Mouse (Mus musculus) myocyte (in vitro differentiated cells): ENCODE measurements at regions not wholly inside any gene's neighbourhood (a gene's known extent, or its start where the extent isn't known, plus 50 kb on each side); places are given as distances from the start of the nearest gene placed in this dataset.

Experiments
- H3K27me3 ChIP-seq: one replicate; pipeline ENCODE4 v1.6.1; 2011; ENCODE audit not compliant: control insufficient read depth, insufficient read depth, insufficient read length
- H3K36me3 ChIP-seq: one replicate; pipeline ENCODE4 v1.6.1; 2011; ENCODE audit not compliant: control insufficient read depth, insufficient read depth
- H3K4me2 ChIP-seq: one replicate; pipeline ENCODE4 v1.6.1; 2011; ENCODE audit warnings: low read depth, control low read depth
- H3K4me3 ChIP-seq: one replicate; pipeline ENCODE4 v1.5.1; 2011; ENCODE audit warnings: mild to moderate bottlenecking, control low read depth, moderate library complexity
- H3K79me2 ChIP-seq: one replicate; pipeline ENCODE4 v1.6.1; 2011; ENCODE audit not compliant: control insufficient read depth, insufficient read depth
- H3ac ChIP-seq: one replicate; pipeline ENCODE4 v1.6.1; 2011; ENCODE audit not compliant: control insufficient read depth, insufficient read length
- CEBPB ChIP-seq: IDR thresholded peaks from 2 replicates; pipeline ENCODE4 v1.6.1; 2011; ENCODE audit warnings: mild to moderate bottlenecking, moderate library complexity; ENCODE audit not compliant: poor library complexity, insufficient read depth, severe bottlenecking
- E2F4 ChIP-seq: IDR thresholded peaks from one replicate; pipeline ENCODE4 v1.6.1; 2011; ENCODE audit warnings: mild to moderate bottlenecking, control low read depth, moderate library complexity; ENCODE audit not compliant: insufficient read depth
- MAX ChIP-seq: IDR thresholded peaks from one replicate; pipeline ENCODE4 v1.6.1; 2011; ENCODE audit warnings: low read depth, mild to moderate bottlenecking, control low read depth
- MYOD1 ChIP-seq, 3 experiments: IDR thresholded peaks; one replicate each; pipeline ENCODE4 v1.6.1; 2011; ENCODE audit warnings: control low read depth in 2 of 3, low read depth in 2 of 3, mild to moderate bottlenecking in 2 of 3, moderate library complexity in 1 of 3; ENCODE audit not compliant: insufficient read length in 2 of 3, control insufficient read depth in 1 of 3
- MYOG ChIP-seq, 3 experiments: IDR thresholded peaks; one replicate each; pipeline ENCODE4 v1.6.1; 2011; ENCODE audit warnings: control low read depth in 2 of 3, low read depth in 2 of 3, mild to moderate bottlenecking in 2 of 3; ENCODE audit not compliant: insufficient read length in 2 of 3, control insufficient read depth in 1 of 3, insufficient read depth in 1 of 3
- POLR2A ChIP-seq: IDR thresholded peaks from one replicate; pipeline ENCODE4 v1.6.1; 2011; ENCODE audit warnings: low read depth, mild to moderate bottlenecking, control low read depth, moderate library complexity; ENCODE audit not compliant: insufficient read length
- POLR2AphosphoS2 ChIP-seq: IDR thresholded peaks from one replicate; pipeline ENCODE4 v1.6.1; 2011; ENCODE audit warnings: low read depth, control low read depth; ENCODE audit not compliant: insufficient read length
- REST ChIP-seq: IDR thresholded peaks from one replicate; pipeline ENCODE4 v1.6.1; 2011; ENCODE audit warnings: mild to moderate bottlenecking, control low read depth, moderate library complexity; ENCODE audit not compliant: insufficient read depth, insufficient read length
- SRF ChIP-seq: IDR thresholded peaks from one replicate; pipeline ENCODE4 v1.6.1; 2011; ENCODE audit warnings: low read depth; ENCODE audit not compliant: control insufficient read depth, insufficient read length
- TCF12 ChIP-seq: IDR thresholded peaks from one replicate; pipeline ENCODE4 v1.6.1; 2011; ENCODE audit warnings: mild to moderate bottlenecking, control low read depth; ENCODE audit not compliant: poor library complexity, insufficient read depth, severe bottlenecking
- TCF3 ChIP-seq: IDR thresholded peaks from one replicate; pipeline ENCODE4 v1.6.1; 2011; ENCODE audit warnings: low read depth, control low read depth; ENCODE audit not compliant: insufficient read length
- USF1 ChIP-seq: IDR thresholded peaks from one replicate; pipeline ENCODE4 v1.6.1; 2011; ENCODE audit warnings: low read depth, mild to moderate bottlenecking, control low read depth, moderate library complexity

- no peaks in the 10 kb centered on the region for H3K36me3 ChIP-seq
- H3K79me2 ChIP-seq, result no peaks in the 10 kb centered on the region
- H3ac ChIP-seq, result no peak overlapping the region
- H3K4me2 ChIP-seq, result no peak overlapping the region
- no peak overlapping the region for H3K4me3 ChIP-seq
- TF ChIP-seq USF1, result no peak
- TF ChIP-seq REST, result no peak
- no peak for TF ChIP-seq MAX
- TF ChIP-seq MYOD1 (IDR thresholded peaks at IDR 0.05; ENCODE audit: control insufficient read depth in 1 of 3, insufficient read length in 2 of 3, low read depth in 2 of 3), result no peak
- no peak for TF ChIP-seq POLR2A
- TF ChIP-seq POLR2AphosphoS2, result no peak
- no peak for TF ChIP-seq E2F4
- TF ChIP-seq CEBPB, result no peak
- no peak for TF ChIP-seq MYOG (IDR thresholded peaks at IDR 0.05; ENCODE audit: control insufficient read depth in 1 of 3, insufficient read depth in 1 of 3, insufficient read length in 2 of 3, low read depth in 2 of 3)
- TF ChIP-seq TCF3, result no peak
- TF ChIP-seq TCF12, result no peak
- no peak for TF ChIP-seq SRF
- no peaks in the 10 kb centered on the region for H3K27me3 ChIP-seq
Measured at GRCm38 (mm10) chr7:116995770-116996169, 385.0 kb upstream of the Xylt1 start.

DNA sequence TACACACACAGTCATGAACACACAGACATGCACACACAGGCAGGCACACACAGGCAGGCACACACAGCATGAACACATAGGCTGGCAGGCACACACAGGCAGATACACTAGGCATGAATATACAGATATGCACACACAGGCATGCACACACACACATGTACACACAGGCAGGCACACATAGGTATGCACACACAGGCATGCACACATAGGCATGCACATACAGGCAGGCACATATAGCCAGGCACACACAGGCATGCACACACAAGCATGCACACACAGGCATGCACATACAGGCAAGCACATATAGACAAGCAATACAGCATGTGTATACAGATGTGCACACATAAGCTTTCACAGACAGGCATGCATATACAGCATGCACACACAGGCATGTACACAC lies 377.6 kb upstream of the Xylt1 start:
- Histone ChIP-seq H3K4me3 (no peak overlapping the region), H3K79me2 (no peaks in the 10 kb centered on the region), H3K4me2 (no peak overlapping the region), H3ac (no peak overlapping the region), H3K36me3 (no peaks in the 10 kb centered on the region), H3K27me3 (no peaks in the 10 kb centered on the region)
- TF ChIP-seq TCF3, result no peak
- no peak for TF ChIP-seq USF1
- TF ChIP-seq REST, result no peak
- TF ChIP-seq POLR2A, result no peak
- TF ChIP-seq MYOD1 (IDR thresholded peaks at IDR 0.05; ENCODE audit: control insufficient read depth in 1 of 3, insufficient read length in 2 of 3, low read depth in 2 of 3), result no peak
- no peak for TF ChIP-seq E2F4
- no peak for TF ChIP-seq TCF12
- TF ChIP-seq MAX, result no peak
- no peak for TF ChIP-seq MYOG (IDR thresholded peaks at IDR 0.05; ENCODE audit: control insufficient read depth in 1 of 3, insufficient read depth in 1 of 3, insufficient read length in 2 of 3, low read depth in 2 of 3)
- no peak for TF ChIP-seq SRF
- TF ChIP-seq POLR2AphosphoS2, result no peak

- TF ChIP-seq E2F4, result no peak
- no peak for TF ChIP-seq POLR2A
- no peak for TF ChIP-seq REST
- TF ChIP-seq MAX, result no peak
- no peak for TF ChIP-seq USF1
- no peak for TF ChIP-seq CEBPB
- no peak for TF ChIP-seq MYOG (IDR thresholded peaks at IDR 0.05; ENCODE audit: control insufficient read depth in 1 of 3, insufficient read depth in 1 of 3, insufficient read length in 2 of 3, low read depth in 2 of 3)
- Histone ChIP-seq H3K27me3 (no peaks in the 10 kb centered on the region), H3ac (no peak overlapping the region), H3K4me3 (no peak overlapping the region), H3K4me2 (no peak overlapping the region), H3K79me2 (no peaks in the 10 kb centered on the region), H3K36me3 (no peaks in the 10 kb centered on the region)
Measured at GRCm38 (mm10) chr7:117018349-117018748, 362.4 kb upstream of the Xylt1 start.

- Histone ChIP-seq H3K4me2 (no peak overlapping the region), H3K4me3 (no peak overlapping the region), H3ac (no peak overlapping the region), H3K27me3 (no peaks in the 10 kb centered on the region), H3K79me2 (no peaks in the 10 kb centered on the region), H3K36me3 (no peaks in the 10 kb centered on the region)
- TF ChIP-seq POLR2A (no peak), USF1 (no peak), REST (peak; percentile 78), CEBPB (no peak)
Measured at GRCm38 (mm10) chr7:117021716-117022115, 359.1 kb upstream of the Xylt1 start.

DNA sequence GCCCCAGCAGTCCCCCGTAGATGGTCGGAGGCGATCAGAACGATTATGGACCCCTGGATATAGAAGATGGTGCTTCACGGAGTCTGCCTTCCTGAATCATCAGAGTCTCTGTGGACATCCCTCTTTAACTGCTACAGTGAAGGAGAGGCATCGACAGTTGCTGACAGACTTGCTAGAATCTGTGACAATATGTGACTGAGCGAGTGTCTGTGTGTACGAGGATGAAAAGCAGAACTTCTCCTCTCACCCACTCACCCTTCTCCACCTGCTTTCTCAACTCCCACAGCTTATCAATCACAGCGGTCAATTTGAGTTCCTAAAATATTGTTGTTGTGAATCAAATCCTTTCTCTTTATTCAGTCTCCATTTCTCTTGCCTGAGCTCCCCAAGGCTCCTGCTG lies 335.9 kb upstream of the Xylt1 start:
- H3K4me2 ChIP-seq, result no peak overlapping the region
- no peaks in the 10 kb centered on the region for H3K79me2 ChIP-seq
- H3K27me3 ChIP-seq, result no peaks in the 10 kb centered on the region
- TF ChIP-seq E2F4 (no peak), POLR2AphosphoS2 (no peak), TCF12 (no peak), REST (no peak), MAX (no peak), MYOG (IDR thresholded peaks at IDR 0.05; ENCODE audit: control insufficient read depth in 1 of 3, insufficient read depth in 1 of 3, insufficient read length in 2 of 3, low read depth in 2 of 3) (no peak), TCF3 (no peak), CEBPB (no peak), USF1 (no peak), SRF (no peak), MYOD1 (IDR thresholded peaks at IDR 0.05; ENCODE audit: control insufficient read depth in 1 of 3, insufficient read length in 2 of 3, low read depth in 2 of 3) (no peak), POLR2A (no peak)
- H3K36me3 ChIP-seq, result no peaks in the 10 kb centered on the region
- no peak overlapping the region for H3K4me3 ChIP-seq
- no peak overlapping the region for H3ac ChIP-seq
